Mouse (Mus musculus) heart, postnatal 0 days (tissue): Measurements from ENCODE around the gene Amph. TPM values are rescaled to one million over a fixed set of nuclear protein-coding genes. Genes with fewer than 3 reads are reported as not detected.

ENCODE experiments used
- ATAC-seq: fragments of 200-750 bp; cut with Nextera tagmentation; 2 replicates; pipeline ENCODE4 v1.8.0; 2017; ENCODE audit warnings: low read depth, moderate number of reproducible peaks, moderate library complexity; ENCODE audit not compliant: insufficient read depth
- DNase-seq: peaks from one replicate; pipeline ENCODE4 v3.0.0-alpha.2; 2016; ENCODE audit warnings: low spot score
- H3K27ac ChIP-seq: fragments of 300-500 bp; sonication (generic); 2 replicates; pipeline ENCODE4 v1.5.1; 2014; ENCODE audit warnings: low read depth, mild to moderate bottlenecking
- H3K27me3 ChIP-seq: fragments of 300-500 bp; sonication (generic); 2 replicates; pipeline ENCODE4 v1.6.1; 2014; ENCODE audit warnings: low read length, mixed read lengths; ENCODE audit not compliant: control insufficient read depth, insufficient read depth
- H3K36me3 ChIP-seq: fragments of 300-500 bp; sonication (generic); replicated peaks from 2 replicates; pipeline ENCODE4 v1.6.1; 2014; ENCODE audit warnings: low read length, mixed read lengths; ENCODE audit not compliant: control insufficient read depth, insufficient read depth
- H3K4me1 ChIP-seq: fragments of 300-500 bp; sonication (generic); 2 replicates; pipeline ENCODE4 v1.6.1; 2014; ENCODE audit warnings: antibody characterized with exemption; ENCODE audit not compliant: control insufficient read depth, insufficient read depth
- H3K4me2 ChIP-seq: fragments of 300-500 bp; sonication (generic); 2 replicates; pipeline ENCODE4 v1.6.1; 2014; ENCODE audit warnings: low read depth, mild to moderate bottlenecking, low read length, moderate library complexity
- H3K4me3 ChIP-seq: fragments of 300-500 bp; sonication (generic); 2 replicates; pipeline ENCODE4 v1.5.1; 2014; ENCODE audit warnings: low read depth, low read length
- H3K9ac ChIP-seq: fragments of 300-500 bp; sonication (generic); replicated peaks from 2 replicates; pipeline ENCODE4 v1.6.1; 2014; ENCODE audit warnings: low read depth, low read length, mixed read lengths
- H3K9me3 ChIP-seq: fragments of 300-500 bp; sonication (generic); replicated peaks from 2 replicates; pipeline ENCODE4 v1.6.1; 2016; ENCODE audit warnings: low read length; ENCODE audit not compliant: control insufficient read depth
- CTCF ChIP-seq: IDR thresholded peaks from 2 replicates; pipeline ENCODE4 v1.5.1; 2016; ENCODE audit warnings: antibody characterized with exemption, control low read depth, low read depth
- EP300 ChIP-seq: IDR thresholded peaks from 2 replicates; pipeline ENCODE4 v1.6.1; 2016; ENCODE audit warnings: antibody characterized with exemption, low read depth
- WGBS: fragments of 180-500 bp; shearing (Covaris S2); extraction: QIAGEN DNeasy Blood & Tissue Kit; methylation state at CpG from one replicate; pipeline ENCODE4 v1.1.7; 2014; 5-methylcytosine and 5-hydroxymethylcytosine counted together
- polyA plus RNA-seq: library from polyadenylated mRNA; unstranded; fragments of >200 nt; fragmentation: Nextera tagmentation; extraction: Ambion mirVana; gene quantifications from 2 replicates; pipeline ENCODE4 v1.2.1, GENCODE M21; 2015
- total RNA-seq: library from RNA; depleted of rRNA; stranded (reverse); fragments of >200 nt; gene quantifications from 2 replicates; pipeline ENCODE4 v1.2.3, GENCODE M21; 2014; ENCODE audit warnings: low replicate concordance

Amph gene
- total and polyA plus RNA-seq, 2 experiments from 2014 or later, result 0.18 to 0.42 TPM

DNA sequence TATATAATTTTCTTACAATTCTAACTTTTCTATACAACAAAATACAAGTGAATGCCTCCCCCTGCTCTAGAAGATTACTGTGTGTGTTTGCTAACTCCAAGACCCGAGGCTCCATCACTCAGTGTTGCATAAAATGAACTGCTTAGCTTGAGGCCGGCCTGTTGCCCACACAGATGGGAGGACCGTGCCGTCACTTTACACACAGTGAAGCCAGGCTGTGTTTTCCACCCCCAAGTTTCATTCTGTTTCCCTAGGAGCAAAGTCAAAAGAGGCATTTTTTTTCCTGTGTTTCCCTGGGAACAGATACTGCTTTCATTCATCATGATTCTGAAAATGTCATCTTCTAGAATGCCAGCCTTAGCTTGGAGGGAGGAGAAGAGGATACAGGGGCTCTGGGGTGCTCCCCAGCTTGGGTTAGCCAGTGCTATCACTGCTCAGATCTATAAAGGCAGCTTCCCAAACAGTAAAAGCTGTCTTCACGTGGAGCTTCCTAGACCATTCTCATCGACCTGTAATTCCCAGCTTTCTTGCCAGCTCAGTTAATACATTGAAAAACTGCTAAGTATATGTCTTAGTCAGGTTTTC lies 79.9 kb downstream of the Amph start:
- Histone ChIP-seq H3K9ac (no peak overlapping the region), H3K36me3 (no peaks in the 10 kb centered on the region), H3K27me3 (no peaks in the 10 kb centered on the region), H3K9me3 (no peaks in the 10 kb centered on the region), H3K27ac (no peak overlapping the region), H3K4me1 (no peaks in the 10 kb centered on the region), H3K4me2 (no peak overlapping the region), H3K4me3 (no peak overlapping the region)
- TF ChIP-seq CTCF (no peak), EP300 (no peak)
- 75% methylated on average over 6 of the region's 6 CpGs for whole genome bisulfite sequencing
- DNase-seq (no peak), ATAC-seq (no peak)

DNA sequence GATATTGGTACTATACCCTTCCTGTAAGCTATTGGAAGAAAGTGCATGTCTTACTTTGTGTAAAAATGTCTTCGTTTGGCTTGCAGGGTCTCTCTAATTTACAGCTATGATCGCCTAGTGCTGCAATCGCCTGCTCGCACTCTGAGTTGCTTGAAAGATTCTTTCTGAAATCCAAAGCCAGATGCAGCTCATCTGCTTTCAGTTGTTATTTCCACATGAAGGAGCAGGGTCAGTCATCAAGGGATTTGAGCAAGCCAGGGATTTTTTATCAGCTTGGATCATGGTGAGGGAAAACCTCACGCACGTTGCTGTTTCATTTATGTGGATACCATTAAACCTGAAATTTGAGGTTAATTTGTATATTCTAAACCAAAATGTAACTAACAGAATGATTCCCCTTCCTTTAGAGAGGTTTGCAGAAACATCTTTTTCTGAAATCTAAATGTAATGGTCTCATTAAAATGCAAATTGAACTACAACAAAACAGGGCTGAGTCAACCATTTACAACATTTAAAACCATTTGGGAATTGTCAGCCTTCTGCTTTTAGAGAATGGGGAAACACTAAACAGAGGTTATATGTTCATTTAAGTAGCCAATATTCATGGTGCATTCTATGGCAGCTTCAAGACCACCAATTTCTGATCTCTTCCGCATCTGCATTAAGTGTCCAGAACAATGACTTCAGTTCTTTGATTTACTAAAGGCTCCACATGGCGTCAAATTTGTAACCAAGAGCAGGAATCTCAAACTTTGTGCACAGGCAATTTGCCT lies 84.1 kb downstream of the Amph start:
- 82% methylated on average over 8 of the region's 8 CpGs for WGBS
- ATAC-seq (no peak), DNase-seq (no peak)
- H3K9me3 ChIP-seq, result no peaks in the 10 kb centered on the region
- no peak overlapping the region for H3K4me3 ChIP-seq
- H3K4me2 ChIP-seq, result no peak overlapping the region
- H3K4me1 ChIP-seq, result no peaks in the 10 kb centered on the region
- no peak overlapping the region for H3K9ac ChIP-seq
- H3K27me3 ChIP-seq, result no peaks in the 10 kb centered on the region
- no peak overlapping the region for H3K27ac ChIP-seq
- H3K36me3 ChIP-seq, result no peaks in the 10 kb centered on the region
- TF ChIP-seq EP300 (no peak), CTCF (no peak)

- Histone ChIP-seq H3K4me2 (no peak overlapping the region), H3K9me3 (no peaks in the 10 kb centered on the region), H3K27me3 (no peaks in the 10 kb centered on the region), H3K4me3 (no peak overlapping the region), H3K9ac (no peak overlapping the region), H3K36me3 (no peaks in the 10 kb centered on the region), H3K4me1 (no peaks in the 10 kb centered on the region), H3K27ac (no peak overlapping the region)
- TF ChIP-seq CTCF (no peak), EP300 (no peak)
- 59% methylated on average over 1 of the region's 1 CpGs for WGBS
- DNase-seq (no peak), ATAC-seq (no peak)
Observed at GRCm38 (mm10) chr13:19052090-19052489, 104.1 kb downstream of the Amph start.

GRCm38 (mm10) chr13:19054504-19054903 lies 106.5 kb downstream of the Amph start:
- no peak overlapping the region for H3K9ac ChIP-seq
- H3K36me3 ChIP-seq, result no peaks in the 10 kb centered on the region
- TF ChIP-seq CTCF (no peak), EP300 (no peak)
- H3K4me2 ChIP-seq, result no peak overlapping the region
- 38% methylated on average over 2 of the region's 2 CpGs for WGBS
- no peaks in the 10 kb centered on the region for H3K27me3 ChIP-seq
- H3K4me3 ChIP-seq, result no peak overlapping the region
- no peak overlapping the region for H3K27ac ChIP-seq
- H3K9me3 ChIP-seq, result no peaks in the 10 kb centered on the region
- no peaks in the 10 kb centered on the region for H3K4me1 ChIP-seq
- no peak for DNase-seq
- no peak for ATAC-seq

DNA sequence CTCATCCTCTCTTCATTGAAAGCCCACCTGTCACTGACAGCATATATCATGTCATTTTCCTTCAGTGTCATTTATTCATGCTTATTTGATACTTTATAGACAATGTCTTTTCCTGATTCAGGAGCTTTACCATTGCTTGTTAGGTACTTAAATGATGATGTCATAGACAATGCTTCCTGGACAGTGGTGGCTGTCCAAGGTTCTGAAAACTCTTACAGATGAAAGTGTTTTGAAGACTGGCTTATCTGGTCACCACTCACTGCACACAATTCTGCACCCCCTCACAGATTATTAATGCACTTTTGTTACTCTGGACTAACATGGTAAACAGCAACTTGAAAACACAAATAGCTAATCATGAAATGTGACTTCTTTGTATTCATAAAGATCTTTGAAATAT lies 124.3 kb downstream of the Amph start:
- H3K4me2 ChIP-seq, result no peak overlapping the region
- no peaks in the 10 kb centered on the region for H3K4me1 ChIP-seq
- peak; percentile 8 for DNase-seq
- H3K4me3 ChIP-seq, result no peak overlapping the region
- no peaks in the 10 kb centered on the region for H3K36me3 ChIP-seq
- no peak overlapping the region for H3K27ac ChIP-seq
- H3K27me3 ChIP-seq, result no peaks in the 10 kb centered on the region
- ATAC-seq, result no peak
- H3K9me3 ChIP-seq, result no peaks in the 10 kb centered on the region
- TF ChIP-seq CTCF (no peak), EP300 (no peak)
- H3K9ac ChIP-seq, result no peak overlapping the region

DNA sequence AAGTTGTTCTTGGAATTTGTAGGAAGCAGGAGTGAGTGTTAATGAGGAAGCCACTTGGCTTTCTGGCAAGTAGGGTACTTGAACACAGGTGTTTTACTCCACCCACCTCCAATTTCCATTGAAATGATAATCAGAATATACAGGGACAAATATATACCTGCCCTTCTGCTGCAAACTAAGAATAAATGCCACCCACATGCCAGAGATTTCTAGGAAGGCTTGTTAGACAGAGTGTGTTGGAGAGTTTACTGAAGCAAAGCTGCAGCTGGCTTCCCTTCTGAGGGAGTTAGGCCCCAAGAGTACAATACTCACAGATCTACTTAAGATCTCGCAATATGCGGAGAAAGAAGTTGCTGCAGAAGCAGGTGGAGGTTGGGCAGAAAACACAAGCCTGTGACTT lies 129.4 kb downstream of the Amph start:
- ATAC-seq (no peak), DNase-seq (no peak)
- Histone ChIP-seq H3K4me3 (no peak overlapping the region), H3K9ac (no peak overlapping the region), H3K27ac (no peak overlapping the region), H3K27me3 (no peaks in the 10 kb centered on the region), H3K36me3 (no peaks in the 10 kb centered on the region), H3K4me2 (no peak overlapping the region), H3K9me3 (no peaks in the 10 kb centered on the region), H3K4me1 (no peaks in the 10 kb centered on the region)
- 96% methylated on average over 2 of the region's 2 CpGs for WGBS
- no peak for TF ChIP-seq CTCF
- TF ChIP-seq EP300, result no peak
